ENCODE assay signal across 8 mouse cellular contexts in the genomic region with DNA sequence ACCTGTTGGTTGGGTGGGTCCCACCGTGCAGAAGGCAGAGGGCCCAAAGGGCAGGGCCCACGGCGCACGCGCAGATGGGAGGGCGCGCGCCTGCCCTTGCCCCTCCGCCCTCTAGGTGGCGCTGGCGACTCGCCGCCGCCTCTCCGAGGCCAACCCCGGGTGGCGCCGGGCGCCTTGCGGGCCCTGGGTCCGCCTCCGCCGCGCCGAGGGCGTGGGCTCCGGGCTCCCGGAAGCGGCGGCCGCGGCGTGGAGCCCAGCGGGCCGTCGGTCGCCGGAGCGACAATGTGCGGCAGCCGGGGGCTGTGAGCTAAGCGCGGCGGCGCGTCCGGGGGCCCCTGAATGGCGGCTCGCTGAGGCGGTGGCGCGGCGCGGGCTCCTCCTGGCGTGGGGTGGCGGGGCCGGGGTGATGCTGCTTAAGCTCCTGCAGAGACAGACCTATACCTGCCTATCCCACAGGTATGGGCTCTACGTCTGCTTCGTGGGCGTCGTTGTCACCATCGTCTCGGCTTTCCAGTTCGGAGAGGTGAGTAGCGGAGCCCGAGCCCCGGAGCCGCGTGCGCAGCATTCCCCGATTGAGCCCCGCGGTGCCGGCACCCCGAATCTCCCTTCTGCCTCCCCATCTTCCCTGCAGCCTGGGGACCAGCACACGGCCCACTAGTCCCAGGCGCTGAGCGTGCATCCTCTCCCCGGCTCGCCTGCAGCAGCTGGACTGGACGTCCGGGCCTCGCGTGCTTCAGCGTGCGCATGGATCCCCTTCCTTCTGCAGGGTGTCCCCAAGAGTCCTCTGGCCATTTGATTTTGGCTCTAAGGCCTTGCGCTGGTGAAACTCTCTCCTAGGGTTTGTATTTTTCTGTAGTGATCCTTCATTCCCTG. TPM values are rescaled to one million over a fixed set of nuclear protein-coding genes. Genes with fewer than 3 reads are reported as not detected.
DNase-seq lines count a peak whose midpoint lies in the region; ATAC-seq lines count a peak whose summit lies in the region.

A gene (minus strand): TSS at position 68 of the 873 bp plus-strand sequence.
A gene (plus strand): TSS at position 120 of the 873 bp plus-strand sequence.

- H3K36me3 ChIP-seq in hindbrain, embryonic 12.5 days: no peaks in the 10 kb centered on the region

- peak within 1 kb of the TSS; percentile 83 for H3K4me2 ChIP-seq in hindbrain, embryonic 12.5 days (replicated peaks)

- peaks cover 17% of the 10 kb centered on the region for H3K4me1 ChIP-seq in hindbrain, embryonic 12.5 days

- DNase-seq in Muller cell, postnatal 12 days (ENCODE audit: inconsistent ontology term): peak; percentile 88
- DNase-seq in cerebellum, adult 9-11 months: peak; percentile 88
- peak; percentile 46 to 78 for DNase-seq in frontal cortex, postnatal 14 days (ENCODE audit: low spot score in 2 of 2)
- peak; percentile 83 to 89 for DNase-seq in layer of hippocampus, postnatal 14 days (ENCODE audit: low spot score in 2 of 2)
- peak; percentile 86 for DNase-seq in lung, postnatal 10 days
- peak; percentile 94 for DNase-seq in ovary, postnatal 14 days (ENCODE audit: low spot score)
- DNase-seq in thymus, postnatal 10 days (ENCODE audit: low spot score in 2 of 2): peak; percentile 73 to 92

- WGBS in hindbrain, embryonic 12.5 days: under 1% methylated on average over 74 of the region's 87 CpGs

- peak within 1 kb of the TSS; percentile 81 for H3K4me3 ChIP-seq in hindbrain, embryonic 12.5 days

- peak within 1 kb of the TSS; percentile 79 for H3K27ac ChIP-seq in hindbrain, embryonic 12.5 days

- H3K9me3 ChIP-seq in hindbrain, embryonic 12.5 days (replicated peaks): no peaks in the 10 kb centered on the region

- peak within 1 kb of the TSS; percentile 85 for H3K9ac ChIP-seq in hindbrain, embryonic 12.5 days

- H3K27me3 ChIP-seq in hindbrain, embryonic 12.5 days: no peaks in the 10 kb centered on the region

- ATAC-seq in hindbrain, embryonic 12.5 days (ENCODE audit: low FRiP score): peak; percentile 88

RNA-seq across cellular contexts. Expression of the first gene that starts in this region (rescaled TPM):
- 0.58 and 0.82 TPM in 2 replicates for polyA plus RNA-seq in hindbrain, embryonic 12.5 days (2016; fragmentation: Nextera tagmentation; extraction: Ambion mirVana)
- total RNA-seq in layer of hippocampus, postnatal 14 days (2021): 1 to 10 TPM; 1.5 to 1.6 TPM

RNA-seq across cellular contexts. Expression of the second gene that starts in this region (rescaled TPM):
- 15.2 and 18.3 TPM in 2 replicates for polyA plus RNA-seq in hindbrain, embryonic 12.5 days (2016; fragmentation: Nextera tagmentation; extraction: Ambion mirVana)
- total RNA-seq in layer of hippocampus, postnatal 14 days (2021): 10 to 100 TPM; 83.8 to 96.8 TPM

Comparison
In these comparisons a context has a peak if more than half of its experiments do, and no peak if none do; other contexts are left out.
1. Peak in every context shown above with its lines: DNase-seq, ATAC-seq, H3K4me3 ChIP-seq and H3K27ac ChIP-seq.